Mouse (Mus musculus): ENCODE results near the gene Tacr2.

GRCm38 (mm10) chr10:62258298-62258697 lies 6.1 kb downstream of the Tacr2 start:
- TF ChIP-seq CTCF (conservative IDR thresholded peaks at IDR 0.05; ENCODE audit: insufficient read depth, insufficient read length, low read depth, low read length) (no peak), POLR2A (IDR thresholded peaks at IDR 0.05; ENCODE audit: low read depth, low read length) (no peak)
